Mouse (Mus musculus): ENCODE measurements around the gene Spns1. TPM values are rescaled to one million over a fixed set of nuclear protein-coding genes. Genes with fewer than 3 reads are reported as not detected.
A peak's percentile ranks its signal among the peaks of the same experiment; 100 is the strongest.

Spns1 gene
- polyA plus RNA-seq, 1 experiment from 2014 or later, result 18.3 TPM

- H3K9ac ChIP-seq (ENCODE audit: low read depth, low read length), result peak overlapping the region; percentile 66
- ATAC-seq (ENCODE audit: low read depth), result peak; percentile 33
- WGBS (ENCODE audit: insufficient replicate concordance), result under 1% methylated on average over 27 of the region's 27 CpGs
- peaks cover 22% of the 10 kb centered on the region for H3K4me1 ChIP-seq (ENCODE audit: control insufficient read depth, low read depth, low read length)
- peak overlapping the region; percentile 71 for H3K4me3 ChIP-seq (ENCODE audit: low read depth, low read length)
- no peaks in the 10 kb centered on the region; the same call in 1 of the 2 replicates for H3K36me3 ChIP-seq (ENCODE audit: control insufficient read depth, insufficient read depth)
- no peaks in the 10 kb centered on the region for H3K9me3 ChIP-seq (replicated peaks; ENCODE audit: control insufficient read depth, low read length)
- H3K27ac ChIP-seq (ENCODE audit: low read length), result peak overlapping the region; percentile 5; the same call in 1 of the 2 replicates
- peak overlapping the region; percentile 92 for H3K4me2 ChIP-seq (ENCODE audit: low read depth, low read length)
- H3K27me3 ChIP-seq (ENCODE audit: control insufficient read depth, insufficient read depth, low read depth, low read length), result no peaks in the 10 kb centered on the region
These were observed 360 bp downstream of the Spns1 start for GRCm38 (mm10) chr7:126376903-126377277.

- no peak overlapping the region for H3K4me2 ChIP-seq (ENCODE audit: low read depth, low read length)
- WGBS (ENCODE audit: insufficient replicate concordance), result 75% methylated on average over 5 of the region's 5 CpGs
These were observed 2.2 kb downstream of the Spns1 start for GRCm38 (mm10) chr7:126375012-126375411.

GRCm38 (mm10) chr7:126374526-126374925, 2.7 kb downstream of the Spns1 start:
- ATAC-seq (ENCODE audit: low read depth), result no peak
- Histone ChIP-seq H3K27me3 (ENCODE audit: control insufficient read depth, insufficient read depth, low read depth, low read length) (no peaks in the 10 kb centered on the region), H3K9me3 (replicated peaks; ENCODE audit: control insufficient read depth, low read length) (no peaks in the 10 kb centered on the region), H3K36me3 (ENCODE audit: control insufficient read depth, insufficient read depth) (peaks cover 8% of the 10 kb centered on the region; the same call in 1 of the 2 replicates), H3K9ac (ENCODE audit: low read depth, low read length) (no peak overlapping the region), H3K4me2 (ENCODE audit: low read depth, low read length) (no peak overlapping the region), H3K27ac (ENCODE audit: low read length) (no peak overlapping the region), H3K4me3 (ENCODE audit: low read depth, low read length) (no peak overlapping the region), H3K4me1 (ENCODE audit: control insufficient read depth, low read depth, low read length) (peaks cover 22% of the 10 kb centered on the region)
- WGBS (ENCODE audit: insufficient replicate concordance), result 51% methylated on average over 6 of the region's 6 CpGs

More at GRCm38 (mm10) chr7:126375012-126375411, 2.2 kb downstream of the Spns1 start:
- Histone ChIP-seq H3K27ac (ENCODE audit: low read length) (no peak overlapping the region), H3K9ac (ENCODE audit: low read depth, low read length) (no peak overlapping the region), H3K9me3 (replicated peaks; ENCODE audit: control insufficient read depth, low read length) (no peaks in the 10 kb centered on the region), H3K27me3 (ENCODE audit: control insufficient read depth, insufficient read depth, low read depth, low read length) (no peaks in the 10 kb centered on the region), H3K4me3 (ENCODE audit: low read depth, low read length) (no peak overlapping the region), H3K4me1 (ENCODE audit: control insufficient read depth, low read depth, low read length) (peaks cover 22% of the 10 kb centered on the region), H3K36me3 (ENCODE audit: control insufficient read depth, insufficient read depth) (peaks cover 6% of the 10 kb centered on the region; the same call in 1 of the 2 replicates)
- ATAC-seq (ENCODE audit: low read depth), result no peak

GRCm38 (mm10) chr7:126373007-126373406, 4.2 kb downstream of the Spns1 start:
- Histone ChIP-seq H3K9me3 (replicated peaks; ENCODE audit: control insufficient read depth, low read length) (no peaks in the 10 kb centered on the region), H3K4me2 (ENCODE audit: low read depth, low read length) (no peak overlapping the region), H3K36me3 (ENCODE audit: control insufficient read depth, insufficient read depth) (peaks cover 8% of the 10 kb centered on the region; the same call in 1 of the 2 replicates), H3K4me3 (ENCODE audit: low read depth, low read length) (no peak overlapping the region), H3K27me3 (ENCODE audit: control insufficient read depth, insufficient read depth, low read depth, low read length) (no peaks in the 10 kb centered on the region), H3K9ac (ENCODE audit: low read depth, low read length) (no peak overlapping the region), H3K4me1 (ENCODE audit: control insufficient read depth, low read depth, low read length) (peaks cover 21% of the 10 kb centered on the region), H3K27ac (ENCODE audit: low read length) (no peak overlapping the region)
- 78% methylated on average over 9 of the region's 9 CpGs for WGBS (ENCODE audit: insufficient replicate concordance)
- ATAC-seq (ENCODE audit: low read depth), result no peak

- 0 out of 2 replicates have a peak within 1 kb of the TSS, but pooled peaks have one; percentile 12 for H3K4me2 ChIP-seq (ENCODE audit: low read depth, low read length)
- 23% methylated on average over 13 of the region's 13 CpGs for WGBS (ENCODE audit: insufficient replicate concordance)
- no peaks in the 10 kb centered on the region for H3K27me3 ChIP-seq (ENCODE audit: control insufficient read depth, insufficient read depth, low read depth, low read length)
- H3K4me3 ChIP-seq (ENCODE audit: low read depth, low read length), result no peak within 1 kb of the TSS
- H3K9ac ChIP-seq (ENCODE audit: low read depth, low read length), result no peak within 1 kb of the TSS
- H3K4me1 ChIP-seq (ENCODE audit: control insufficient read depth, low read depth, low read length), result no peaks in the 10 kb centered on the region
- ATAC-seq (ENCODE audit: low read depth), result peak; percentile 49; the same call in 1 of the 2 replicates
- peaks cover 8% of the 10 kb centered on the region; the same call in 1 of the 2 replicates for H3K36me3 ChIP-seq (ENCODE audit: control insufficient read depth, insufficient read depth)
- H3K9me3 ChIP-seq (replicated peaks; ENCODE audit: control insufficient read depth, low read length), result no peaks in the 10 kb centered on the region
- no peak within 1 kb of the TSS for H3K27ac ChIP-seq (ENCODE audit: low read length)
These were observed 7.9 kb downstream of the Spns1 start, which contains the start of gene Lat for GRCm38 (mm10) chr7:126369393-126369792. Lat (minus strand) TSS chr7:126369570.

- Histone ChIP-seq H3K27ac (ENCODE audit: low read length) (no peak overlapping the region), H3K36me3 (ENCODE audit: control insufficient read depth, insufficient read depth) (peaks cover 8% of the 10 kb centered on the region; the same call in 1 of the 2 replicates), H3K27me3 (ENCODE audit: control insufficient read depth, insufficient read depth, low read depth, low read length) (no peaks in the 10 kb centered on the region), H3K4me2 (ENCODE audit: low read depth, low read length) (no peak overlapping the region), H3K9me3 (replicated peaks; ENCODE audit: control insufficient read depth, low read length) (no peaks in the 10 kb centered on the region), H3K9ac (ENCODE audit: low read depth, low read length) (no peak overlapping the region), H3K4me3 (ENCODE audit: low read depth, low read length) (no peak overlapping the region), H3K4me1 (ENCODE audit: control insufficient read depth, low read depth, low read length) (no peaks in the 10 kb centered on the region)
- no peak for ATAC-seq (ENCODE audit: low read depth)
- WGBS (ENCODE audit: insufficient replicate concordance), result 66% methylated on average over 8 of the region's 8 CpGs
These were observed 8.9 kb downstream of the Spns1 start for GRCm38 (mm10) chr7:126368367-126368766.

GRCm38 (mm10) chr7:126367636-126368035, 9.6 kb downstream of the Spns1 start:
- Histone ChIP-seq H3K9ac (ENCODE audit: low read depth, low read length) (no peak overlapping the region), H3K9me3 (replicated peaks; ENCODE audit: control insufficient read depth, low read length) (no peaks in the 10 kb centered on the region), H3K27ac (ENCODE audit: low read length) (no peak overlapping the region), H3K4me2 (ENCODE audit: low read depth, low read length) (no peak overlapping the region), H3K4me1 (ENCODE audit: control insufficient read depth, low read depth, low read length) (no peaks in the 10 kb centered on the region), H3K36me3 (ENCODE audit: control insufficient read depth, insufficient read depth) (peaks cover 8% of the 10 kb centered on the region; the same call in 1 of the 2 replicates), H3K27me3 (ENCODE audit: control insufficient read depth, insufficient read depth, low read depth, low read length) (no peaks in the 10 kb centered on the region), H3K4me3 (ENCODE audit: low read depth, low read length) (no peak overlapping the region)
- ATAC-seq (ENCODE audit: low read depth), result no peak
- whole genome bisulfite sequencing (ENCODE audit: insufficient replicate concordance), result 60% methylated on average over 10 of the region's 10 CpGs

GRCm38 (mm10) chr7:126363038-126363437, 14.2 kb downstream of the Spns1 start:
- H3K27ac ChIP-seq (ENCODE audit: low read length), result no peak overlapping the region
- no peak overlapping the region for H3K4me2 ChIP-seq (ENCODE audit: low read depth, low read length)
- no peak overlapping the region for H3K4me3 ChIP-seq (ENCODE audit: low read depth, low read length)
- no peaks in the 10 kb centered on the region for H3K9me3 ChIP-seq (replicated peaks; ENCODE audit: control insufficient read depth, low read length)
- no peaks in the 10 kb centered on the region for H3K36me3 ChIP-seq (ENCODE audit: control insufficient read depth, insufficient read depth)
- H3K27me3 ChIP-seq (ENCODE audit: control insufficient read depth, insufficient read depth, low read depth, low read length), result no peaks in the 10 kb centered on the region
- WGBS (ENCODE audit: insufficient replicate concordance), result 39% methylated on average over 6 of the region's 6 CpGs
- ATAC-seq (ENCODE audit: low read depth), result no peak
- no peak overlapping the region for H3K9ac ChIP-seq (ENCODE audit: low read depth, low read length)
- no peaks in the 10 kb centered on the region for H3K4me1 ChIP-seq (ENCODE audit: control insufficient read depth, low read depth, low read length)

- Histone ChIP-seq H3K4me1 (ENCODE audit: control insufficient read depth, low read depth, low read length) (peaks cover 27% of the 10 kb centered on the region), H3K4me2 (ENCODE audit: low read depth, low read length) (no peak overlapping the region)
These were observed 18.2 kb downstream of the Spns1 start for GRCm38 (mm10) chr7:126359049-126359448.

More at GRCm38 (mm10) chr7:126359049-126359448, 18.2 kb downstream of the Spns1 start:
- Histone ChIP-seq H3K9me3 (replicated peaks; ENCODE audit: control insufficient read depth, low read length) (no peaks in the 10 kb centered on the region), H3K9ac (ENCODE audit: low read depth, low read length) (no peak overlapping the region), H3K27ac (ENCODE audit: low read length) (no peak overlapping the region), H3K27me3 (ENCODE audit: control insufficient read depth, insufficient read depth, low read depth, low read length) (no peaks in the 10 kb centered on the region), H3K36me3 (ENCODE audit: control insufficient read depth, insufficient read depth) (no peaks in the 10 kb centered on the region), H3K4me3 (ENCODE audit: low read depth, low read length) (no peak overlapping the region)
- no peak for ATAC-seq (ENCODE audit: low read depth)
- 68% methylated on average over 13 of the region's 13 CpGs for WGBS (ENCODE audit: insufficient replicate concordance)
